Mouse (Mus musculus): ENCODE measurements at regions not wholly inside any gene's neighbourhood (a gene's known extent, or its start where the extent isn't known, plus 50 kb on each side); places are given as distances from the start of the nearest gene placed in this dataset.

GRCm38 (mm10) chr9:98690839-98691516 is 89.5 kb upstream of the Mrps22 start:
- DNase-seq (ENCODE audit: low spot score in 2 of 2), result peak; percentile 77 to 81

- DNase-seq (ENCODE audit: low spot score in 2 of 2), result peak; percentile 19 to 47
These were observed 84.1 kb upstream of the Mrps22 start for GRCm38 (mm10) chr9:98685548-98685947.

GRCm38 (mm10) chr9:98684336-98684735 is 82.9 kb upstream of the Mrps22 start:
- no peak for DNase-seq (ENCODE audit: low spot score in 2 of 2)

- peak; percentile 26 to 37 for DNase-seq (ENCODE audit: low spot score in 2 of 2)
These were observed 74.2 kb upstream of the Mrps22 start for GRCm38 (mm10) chr9:98675612-98676011.

GRCm38 (mm10) chr9:98673461-98674114 is 72.1 kb upstream of the Mrps22 start:
- no peak for DNase-seq (ENCODE audit: low spot score in 2 of 2)

GRCm38 (mm10) chr9:98672361-98672760 is 70.9 kb upstream of the Mrps22 start:
- DNase-seq (ENCODE audit: low spot score in 2 of 2), result no peak

- no peak for DNase-seq (ENCODE audit: low spot score in 2 of 2)
These were observed 67.2 kb upstream of the Mrps22 start for GRCm38 (mm10) chr9:98668423-98669330.

GRCm38 (mm10) chr9:98667072-98667471 is 65.6 kb upstream of the Mrps22 start:
- DNase-seq (ENCODE audit: low spot score in 2 of 2), result no peak

GRCm38 (mm10) chr9:98663011-98663410 is 61.6 kb upstream of the Mrps22 start:
- DNase-seq (ENCODE audit: low spot score in 2 of 2), result no peak

- no peak for DNase-seq (ENCODE audit: low spot score in 2 of 2)
These were observed 50.2 kb upstream of the Mrps22 start for GRCm38 (mm10) chr9:98651681-98652080.
